7 mouse cellular contexts compared by ENCODE assay signal in the genomic region with DNA sequence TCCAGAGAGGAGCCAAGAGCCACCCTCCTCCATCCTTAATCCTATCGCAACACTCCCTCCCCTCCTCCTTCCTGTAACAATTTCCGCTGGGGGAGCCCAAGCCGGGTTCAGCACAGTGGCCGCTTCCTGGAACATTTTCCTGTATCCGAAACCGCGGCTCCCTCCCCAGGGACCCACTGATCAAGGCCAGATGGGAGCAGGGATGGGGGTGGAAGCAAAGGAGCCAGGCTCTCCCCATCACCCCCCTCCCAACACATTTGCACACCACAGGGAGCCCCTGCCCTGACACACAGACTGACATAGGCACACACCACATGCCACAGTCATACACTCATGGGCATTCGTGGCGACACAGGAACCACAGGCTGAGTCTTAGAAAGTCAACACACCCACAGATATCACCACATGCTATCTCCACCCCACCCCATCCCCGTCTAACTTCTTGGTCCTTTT. TPM values are rescaled to one million over a fixed set of nuclear protein-coding genes. Genes with fewer than 3 reads are reported as not detected.
DNase-seq lines count a peak whose midpoint lies in the region; ATAC-seq and TF ChIP-seq lines count a peak whose summit lies in the region.

No protein-coding gene starts in this region.

- H3K27me3 ChIP-seq in heart, embryonic 10.5 days (ENCODE audit: insufficient read depth, poor library complexity, severe bottlenecking) = no peaks in the 10 kb centered on the region
- no peaks in the 10 kb centered on the region for H3K27me3 ChIP-seq in kidney, adult 2 months (replicated peaks; ENCODE audit: control insufficient read depth, insufficient read depth, low read length)
- H3K27me3 ChIP-seq in lung, embryonic 15.5 days = no peaks in the 10 kb centered on the region
- H3K27me3 ChIP-seq in neural tube, embryonic 15.5 days (replicated peaks) = no peaks in the 10 kb centered on the region

- peaks cover 22% of the 10 kb centered on the region for H3K4me1 ChIP-seq in heart, embryonic 10.5 days
- H3K4me1 ChIP-seq in kidney, adult 2 months (ENCODE audit: control insufficient read depth, insufficient read depth, low read length) = peaks cover 8% of the 10 kb centered on the region; the same call in 1 of the 2 replicates
- H3K4me1 ChIP-seq in lung, embryonic 15.5 days = peaks cover 20% of the 10 kb centered on the region
- peaks cover 20% of the 10 kb centered on the region for H3K4me1 ChIP-seq in neural tube, embryonic 15.5 days

- H3K9ac ChIP-seq in lung, embryonic 15.5 days = peak overlapping the region; percentile 27
- H3K9ac ChIP-seq in neural tube, embryonic 15.5 days (replicated peaks) = no peak overlapping the region

- H3K27ac ChIP-seq in heart, embryonic 10.5 days = peak overlapping the region; percentile 86
- H3K27ac ChIP-seq in kidney, adult 2 months (ENCODE audit: insufficient read depth, low read depth, low read length) = peak overlapping the region; percentile 88
- H3K27ac ChIP-seq in lung, embryonic 15.5 days = peak overlapping the region; percentile 80
- no peak overlapping the region for H3K27ac ChIP-seq in neural tube, embryonic 15.5 days (replicated peaks)

- peak; percentile 37 for DNase-seq in ZHBTc4 (ENCODE audit: low read depth, low spot score)
- peak; percentile 45 for DNase-seq in embryo, embryonic 9.5 days (ENCODE audit: extremely low spot score)
- DNase-seq in heart, embryonic 10.5 days (ENCODE audit: low spot score) = no peak
- peak; percentile 89 for DNase-seq in kidney, adult 2 months
- DNase-seq in ovary, adult 18-20 months (ENCODE audit: low spot score) = no peak

- peak overlapping the region; percentile 99 for H3K4me2 ChIP-seq in lung, embryonic 15.5 days
- peak overlapping the region; percentile 87 for H3K4me2 ChIP-seq in neural tube, embryonic 15.5 days

- WGBS in heart, embryonic 10.5 days = 5% methylated on average over 10 of the region's 10 CpGs
- WGBS in kidney, adult 2 months = 28% methylated on average over 10 of the region's 10 CpGs
- 7% methylated on average over 10 of the region's 10 CpGs for WGBS in lung, embryonic 15.5 days
- 6% methylated on average over 10 of the region's 10 CpGs for WGBS in neural tube, embryonic 15.5 days

- H3K4me3 ChIP-seq in heart, embryonic 10.5 days = peak overlapping the region; percentile 83; the same call in 1 of the 2 replicates
- H3K4me3 ChIP-seq in kidney, adult 2 months (ENCODE audit: insufficient read depth, low read depth, low read length) = no peak overlapping the region
- peak overlapping the region; percentile 67; the same call in 1 of the 2 replicates for H3K4me3 ChIP-seq in lung, embryonic 15.5 days
- H3K4me3 ChIP-seq in neural tube, embryonic 15.5 days (replicated peaks) = peak overlapping the region; percentile 58; the same call in 1 of the 2 replicates

- TF ChIP-seq CTCF in kidney, adult 2 months (conservative IDR thresholded peaks at IDR 0.05; ENCODE audit: insufficient read depth, insufficient read length, low read depth, low read length) = no peak

- no peak for TF ChIP-seq POLR2A in kidney, adult 2 months (IDR thresholded peaks at IDR 0.05; ENCODE audit: low read depth, low read length)

- H3K36me3 ChIP-seq in heart, embryonic 10.5 days = no peaks in the 10 kb centered on the region
- H3K36me3 ChIP-seq in kidney, adult 2 months (ENCODE audit: control insufficient read depth, insufficient read depth, low read length) = no peaks in the 10 kb centered on the region
- H3K36me3 ChIP-seq in lung, embryonic 15.5 days = no peaks in the 10 kb centered on the region
- H3K36me3 ChIP-seq in neural tube, embryonic 15.5 days = no peaks in the 10 kb centered on the region

- peak; percentile 53 for ATAC-seq in lung, embryonic 15.5 days (ENCODE audit: borderline replicate concordance, extremely low read depth, low FRiP score, low TSS enrichment)
- ATAC-seq in neural tube, embryonic 15.5 days (ENCODE audit: low FRiP score) = no peak

- H3K9me3 ChIP-seq in heart, embryonic 10.5 days = no peaks in the 10 kb centered on the region
- no peaks in the 10 kb centered on the region for H3K9me3 ChIP-seq in lung, embryonic 15.5 days
- H3K9me3 ChIP-seq in neural tube, embryonic 15.5 days (replicated peaks) = no peaks in the 10 kb centered on the region

RNA-seq across cellular contexts. Expression of gene Sp7, which starts 10.9 kb away (rescaled TPM):
- polyA plus RNA-seq in heart, embryonic 10.5 days (2016; fragmentation: Nextera tagmentation; extraction: Ambion mirVana) = 0.37 and 1.5 TPM in 2 replicates
- 0.05 and 0.06 TPM in 2 replicates for polyA plus RNA-seq in kidney, adult 2 months (2012; rRNA removed)
- polyA plus RNA-seq in lung, embryonic 15.5 days (2015; fragmentation: Nextera tagmentation; extraction: Ambion mirVana) = 0.48 and 0.55 TPM in 2 replicates
- 0.88 and 0.95 TPM in 2 replicates for polyA plus RNA-seq in neural tube, embryonic 15.5 days (2015; fragmentation: Nextera tagmentation; extraction: Ambion mirVana)

RNA-seq across cellular contexts. Expression of gene Aaas, which starts 27.3 kb away (rescaled TPM):
- polyA plus RNA-seq in heart, embryonic 10.5 days (2016; fragmentation: Nextera tagmentation; extraction: Ambion mirVana) = 87.7 and 96.4 TPM in 2 replicates
- polyA plus RNA-seq in kidney, adult 2 months (2012; rRNA removed) = 31.1 and 38.1 TPM in 2 replicates
- 91.1 and 92.0 TPM in 2 replicates for polyA plus RNA-seq in lung, embryonic 15.5 days (2015; fragmentation: Nextera tagmentation; extraction: Ambion mirVana)
- polyA plus RNA-seq in neural tube, embryonic 15.5 days (2015; fragmentation: Nextera tagmentation; extraction: Ambion mirVana) = 30.4 and 49.7 TPM in 2 replicates

RNA-seq across cellular contexts. Expression of gene Sp1, which starts 28.1 kb away (rescaled TPM):
- polyA plus RNA-seq in heart, embryonic 10.5 days (2016; fragmentation: Nextera tagmentation; extraction: Ambion mirVana) = 5.7 and 7.6 TPM in 2 replicates
- 15.7 and 17.6 TPM in 2 replicates for polyA plus RNA-seq in kidney, adult 2 months (2012; rRNA removed)
- polyA plus RNA-seq in lung, embryonic 15.5 days (2015; fragmentation: Nextera tagmentation; extraction: Ambion mirVana) = 10.6 TPM in 2 replicates
- 3.0 and 3.9 TPM in 2 replicates for polyA plus RNA-seq in neural tube, embryonic 15.5 days (2015; fragmentation: Nextera tagmentation; extraction: Ambion mirVana)

RNA-seq across cellular contexts. Expression of gene Myg1, which starts 46.3 kb away (rescaled TPM):
- polyA plus RNA-seq in heart, embryonic 10.5 days (2016; fragmentation: Nextera tagmentation; extraction: Ambion mirVana) = 80.5 and 94.3 TPM in 2 replicates
- 70.0 and 72.6 TPM in 2 replicates for polyA plus RNA-seq in kidney, adult 2 months (2012; rRNA removed)
- 100 and 106 TPM in 2 replicates for polyA plus RNA-seq in lung, embryonic 15.5 days (2015; fragmentation: Nextera tagmentation; extraction: Ambion mirVana)
- polyA plus RNA-seq in neural tube, embryonic 15.5 days (2015; fragmentation: Nextera tagmentation; extraction: Ambion mirVana) = 83.7 and 96.4 TPM in 2 replicates

RNA-seq across cellular contexts. Expression of gene Pfdn5, which starts 51.9 kb away (rescaled TPM):
- polyA plus RNA-seq in heart, embryonic 10.5 days (2016; fragmentation: Nextera tagmentation; extraction: Ambion mirVana) = 260 and 282 TPM in 2 replicates
- 141 and 206 TPM in 2 replicates for polyA plus RNA-seq in kidney, adult 2 months (2012; rRNA removed)
- 368 and 401 TPM in 2 replicates for polyA plus RNA-seq in lung, embryonic 15.5 days (2015; fragmentation: Nextera tagmentation; extraction: Ambion mirVana)
- 427 and 485 TPM in 2 replicates for polyA plus RNA-seq in neural tube, embryonic 15.5 days (2015; fragmentation: Nextera tagmentation; extraction: Ambion mirVana)

Comparison
In these comparisons a context has a peak if more than half of its experiments do, and no peak if none do; other contexts are left out.
1. DNase-seq: peak in ZHBTc4 (single experiment), embryo, embryonic 9.5 days (single experiment) and kidney, adult 2 months (single experiment); none in heart, embryonic 10.5 days (single experiment) and ovary, adult 18-20 months (single experiment).